Mouse (Mus musculus): Measurements from ENCODE around the gene Nbl1. TPM values are rescaled to one million over a fixed set of nuclear protein-coding genes. Genes with fewer than 3 reads are reported as not detected.

The Nbl1 gene
- total RNA-seq, 2 experiments from 2014 or later = 19.6 to 20.8 TPM

Other genes with a start within 250 kb of the Nbl1 start
- 1 to 10 TPM; 7.9 to 8.6 TPM for gene Pla2g5, start 229.5 kb downstream of the Nbl1 start, total RNA-seq (2021)
- gene Gm13030, start 219.0 kb downstream of the Nbl1 start, total RNA-seq (2021) = not detected
- gene Pla2g2e, start 215.1 kb downstream of the Nbl1 start, total RNA-seq (2021) = under 1 TPM; 0.36 to 0.59 TPM
- 1 to 10 TPM; 7.5 to 9.3 TPM for gene Otud3, start 179.0 kb downstream of the Nbl1 start, total RNA-seq (2021)
- gene Rnf186, start 125.9 kb downstream of the Nbl1 start, total RNA-seq (2021) = not detected
- gene Tmco4, start 120.1 kb downstream of the Nbl1 start, total RNA-seq (2021) = 10 to 100 TPM; 11.7 to 14.2 TPM
- gene Htr6, start 17.4 kb downstream of the Nbl1 start, total RNA-seq (2021) = not detected
- 100 to 1,000 TPM; 588 to 656 TPM for gene Minos1, start 38.1 kb upstream of the Nbl1 start, total RNA-seq (2021)
- 100 to 1,000 TPM; 423 to 429 TPM for gene Capzb, start 99.9 kb upstream of the Nbl1 start, total RNA-seq (2021)
- 1 to 10 TPM; 3.9 TPM for gene Pqlc2, start 217.7 kb upstream of the Nbl1 start, total RNA-seq (2021)
- 10 to 100 TPM; 28.4 to 32.9 TPM for gene Akr7a5, start 217.8 kb upstream of the Nbl1 start, total RNA-seq (2021)